Mouse (Mus musculus): ENCODE measurements around the gene Ephx3.
"Not testable (repeated sequence)": the region's sequence is repeated elsewhere in the genome, so short reads cannot be mapped to it uniquely, and the experiment has no call there.

The Ephx3 gene

GRCm38 (mm10) chr17:32188863-32189636, at the start of gene Ephx3:
Ephx3 (minus strand) TSS chr17:32189549.
- no peak for DNase-seq (ENCODE audit: low spot score in 2 of 2)

GRCm38 (mm10) chr17:32238589-32238988, 49.2 kb upstream of the Ephx3 start:
- DNase-seq (ENCODE audit: low spot score in 2 of 2): no peak

GRCm38 (mm10) chr17:32235534-32236191, 46.3 kb upstream of the Ephx3 start:
- no peak for DNase-seq (ENCODE audit: low spot score in 2 of 2)

GRCm38 (mm10) chr17:32233174-32233573, 43.8 kb upstream of the Ephx3 start:
- DNase-seq (ENCODE audit: low spot score in 2 of 2): no peak

- DNase-seq (ENCODE audit: low spot score in 2 of 2): no peak
Measured at GRCm38 (mm10) chr17:32229256-32229655, 39.9 kb upstream of the Ephx3 start.

GRCm38 (mm10) chr17:32220873-32221272, 31.5 kb upstream of the Ephx3 start:
- no peak for DNase-seq (ENCODE audit: low spot score in 2 of 2)

GRCm38 (mm10) chr17:32215587-32215986, 26.2 kb upstream of the Ephx3 start:
- not testable (repeated sequence) for DNase-seq (ENCODE audit: low spot score in 2 of 2)

- DNase-seq (ENCODE audit: low spot score in 2 of 2): not testable (repeated sequence)
Measured at GRCm38 (mm10) chr17:32211554-32211953, 22.2 kb upstream of the Ephx3 start.

GRCm38 (mm10) chr17:32209752-32210151, 20.4 kb upstream of the Ephx3 start:
- peak in 1 of 2 experiments; percentile 41 for DNase-seq (ENCODE audit: low spot score in 2 of 2)

- DNase-seq (ENCODE audit: low spot score in 2 of 2): no peak
Measured at GRCm38 (mm10) chr17:32209144-32209543, 19.8 kb upstream of the Ephx3 start.

GRCm38 (mm10) chr17:32207586-32208245, 18.4 kb upstream of the Ephx3 start:
- no peak for DNase-seq (ENCODE audit: low spot score in 2 of 2)

GRCm38 (mm10) chr17:32205345-32205744, 16.0 kb upstream of the Ephx3 start:
- DNase-seq (ENCODE audit: low spot score in 2 of 2): no peak

- no peak for DNase-seq (ENCODE audit: low spot score in 2 of 2)
Measured at GRCm38 (mm10) chr17:32202972-32203371, 13.6 kb upstream of the Ephx3 start.

- DNase-seq (ENCODE audit: low spot score in 2 of 2): no peak
Measured at GRCm38 (mm10) chr17:32201086-32201485, 11.7 kb upstream of the Ephx3 start.

- no peak for DNase-seq (ENCODE audit: low spot score in 2 of 2)
Measured at GRCm38 (mm10) chr17:32199796-32200195, 10.4 kb upstream of the Ephx3 start.

GRCm38 (mm10) chr17:32197156-32197555, 7.8 kb upstream of the Ephx3 start:
- peak in 1 of 2 experiments; percentile 18 for DNase-seq (ENCODE audit: low spot score in 2 of 2)

GRCm38 (mm10) chr17:32195725-32196124, 6.4 kb upstream of the Ephx3 start:
- DNase-seq (ENCODE audit: low spot score in 2 of 2): no peak

- no peak for DNase-seq (ENCODE audit: low spot score in 2 of 2)
Measured at GRCm38 (mm10) chr17:32193010-32193409, 3.7 kb upstream of the Ephx3 start.

- DNase-seq (ENCODE audit: low spot score in 2 of 2): no peak
Measured at GRCm38 (mm10) chr17:32189850-32190249, 501 bp upstream of the Ephx3 start.

GRCm38 (mm10) chr17:32183017-32183416, 6.3 kb downstream of the Ephx3 start:
- no peak for DNase-seq (ENCODE audit: low spot score in 2 of 2)

- DNase-seq (ENCODE audit: low spot score in 2 of 2): no peak
Measured at GRCm38 (mm10) chr17:32179621-32180491, 9.5 kb downstream of the Ephx3 start.

GRCm38 (mm10) chr17:32176919-32177318, 12.4 kb downstream of the Ephx3 start:
- no peak for DNase-seq (ENCODE audit: low spot score in 2 of 2)
